Mouse (Mus musculus) limb, embryonic 14.5 days (tissue): ENCODE measurements around the gene Parm1. TPM values are rescaled to one million over a fixed set of nuclear protein-coding genes. Genes with fewer than 3 reads are reported as not detected.

Experiments used
- ATAC-seq: fragments of 200-750 bp; cut with Nextera tagmentation; 2 replicates; pipeline ENCODE4 v1.8.0; 2017; ENCODE audit warnings: low read depth, moderate number of reproducible peaks, moderate TSS enrichment; ENCODE audit not compliant: low FRiP score
- DNase-seq: peaks from one replicate; pipeline ENCODE4 v3.0.0-alpha.2; 2015; ENCODE audit warnings: low spot score
- H3K27ac ChIP-seq: fragments of 300-500 bp; sonication (generic); replicated peaks from 2 replicates; pipeline ENCODE4 v1.5.1; 2014; ENCODE audit warnings: low read depth, mild to moderate bottlenecking, low read length, moderate library complexity, mixed read lengths
- H3K27me3 ChIP-seq: fragments of 300-500 bp; sonication (generic); 2 replicates; pipeline ENCODE4 v1.6.1; 2014; ENCODE audit warnings: low read length, mixed read lengths; ENCODE audit not compliant: control insufficient read depth, insufficient read depth
- H3K36me3 ChIP-seq: fragments of 300-500 bp; sonication (generic); 2 replicates; pipeline ENCODE4 v1.6.1; 2014; ENCODE audit warnings: mild to moderate bottlenecking, low read length, moderate library complexity, mixed read lengths; ENCODE audit not compliant: control insufficient read depth, insufficient read depth
- H3K4me1 ChIP-seq: fragments of 300-500 bp; sonication (generic); 2 replicates; pipeline ENCODE4 v1.6.1; 2014; ENCODE audit warnings: antibody characterized with exemption, low read length, mixed read lengths; ENCODE audit not compliant: control insufficient read depth, insufficient read depth
- H3K4me2 ChIP-seq: fragments of 300-500 bp; sonication (generic); replicated peaks from 2 replicates; pipeline ENCODE4 v1.6.1; 2014; ENCODE audit warnings: low read depth, mild to moderate bottlenecking, low read length, moderate library complexity; ENCODE audit not compliant: severe bottlenecking
- H3K4me3 ChIP-seq: fragments of 300-500 bp; sonication (generic); replicated peaks from 2 replicates; pipeline ENCODE4 v1.5.1; 2014; ENCODE audit warnings: low read length
- H3K9ac ChIP-seq: fragments of 300-500 bp; sonication (generic); 2 replicates; pipeline ENCODE4 v1.6.1; 2014; ENCODE audit warnings: mild to moderate bottlenecking, low read depth, low read length, moderate library complexity; ENCODE audit not compliant: severe bottlenecking
- H3K9me3 ChIP-seq: fragments of 300-500 bp; sonication (generic); 2 replicates; pipeline ENCODE4 v1.6.1; 2016; ENCODE audit warnings: low read length; ENCODE audit not compliant: control insufficient read depth
- POLR2A ChIP-seq: fragments of 200-500 bp; IDR thresholded peaks from 2 replicates; pipeline ENCODE4 v1.8.0; 2012; ENCODE audit warnings: inconsistent platforms, mild to moderate bottlenecking, moderate library complexity, borderline replicate concordance; ENCODE audit not compliant: insufficient read depth, insufficient read length; ENCODE audit errors: extremely low read depth
- WGBS: fragments of 180-500 bp; shearing (Covaris S2); extraction: QIAGEN DNeasy Blood & Tissue Kit; methylation state at CpG from one replicate; pipeline ENCODE4 v1.1.7; 2014; 5-methylcytosine and 5-hydroxymethylcytosine counted together
- polyA plus RNA-seq, 2 experiments: library from polyadenylated mRNA; depleted of rRNA in 1 of 2; stranded (reverse) in 1 of 2; unstranded in 1 of 2; fragments of >200 nt; fragmentation: Nextera tagmentation in 1 of 2; extraction: Ambion mirVana in 1 of 2; gene quantifications; 2 replicates each; pipeline versions ENCODE4 v1.2.1 to v1.2.3; 2012 to 2014

The Parm1 gene
- polyA plus RNA-seq, 2 experiments: 20.8 to 27.0 TPM

DNA sequence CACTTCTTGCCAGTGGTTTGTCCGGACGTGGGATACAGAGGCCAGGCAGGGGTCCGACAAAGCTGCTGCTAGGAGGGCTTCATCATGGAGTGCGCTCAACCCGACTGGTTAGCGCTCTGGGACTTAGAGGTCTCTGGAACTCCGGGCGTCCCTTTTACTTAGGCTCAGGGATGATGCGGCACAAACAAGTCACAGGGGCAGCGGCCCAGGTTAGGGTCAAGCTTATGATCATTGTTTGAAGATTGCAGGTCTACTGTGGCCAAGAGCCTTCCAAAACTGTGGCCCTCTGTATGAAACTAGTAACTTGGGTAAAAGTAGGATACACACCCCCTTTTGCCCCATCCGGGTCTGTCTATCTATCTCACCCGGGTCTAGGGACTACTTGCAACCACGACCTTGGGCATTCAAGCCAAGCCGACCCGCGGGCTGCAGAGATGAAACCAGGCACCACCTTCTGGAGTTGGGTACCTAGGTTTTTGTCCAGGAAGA is 931 bp downstream of the Parm1 start:
- WGBS: 4% methylated on average over 16 of the region's 16 CpGs
- no peak for ATAC-seq
- H3K36me3 ChIP-seq: no peaks in the 10 kb centered on the region
- peak overlapping the region; percentile 48 for H3K9ac ChIP-seq
- TF ChIP-seq POLR2A: no peak
- no peaks in the 10 kb centered on the region for H3K9me3 ChIP-seq
- no peak overlapping the region for H3K27ac ChIP-seq
- H3K4me1 ChIP-seq: peaks cover 20% of the 10 kb centered on the region
- DNase-seq: no peak
- peak overlapping the region; percentile 52 for H3K4me3 ChIP-seq
- H3K27me3 ChIP-seq: peaks cover 5% of the 10 kb centered on the region; the same call in 1 of the 2 replicates
- H3K4me2 ChIP-seq: peak overlapping the region; percentile 93

DNA sequence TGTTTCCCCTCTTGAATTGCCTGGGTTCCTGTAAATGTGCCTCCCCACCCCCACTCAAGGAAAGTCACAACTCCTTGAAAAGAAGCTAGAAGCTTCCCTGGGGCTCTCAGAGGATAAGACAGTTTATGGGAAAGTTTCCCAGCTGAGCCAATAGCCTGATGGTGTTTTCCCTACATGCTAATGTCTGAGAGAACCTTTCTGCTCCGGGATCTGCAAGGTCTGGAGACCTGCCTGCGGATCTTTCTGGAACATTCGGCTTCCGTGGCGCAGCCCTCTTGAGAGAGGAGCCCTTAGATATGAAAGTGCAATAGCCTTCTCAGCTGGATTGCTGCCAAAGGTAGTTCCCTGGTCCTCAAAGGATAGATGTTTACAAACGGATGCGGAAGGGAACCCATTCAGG is 1.5 kb downstream of the Parm1 start:
- H3K4me1 ChIP-seq: peaks cover 20% of the 10 kb centered on the region
- peak overlapping the region; percentile 48; the same call in 1 of the 2 replicates for H3K9ac ChIP-seq
- ATAC-seq (no peak), DNase-seq (peak; percentile 21)
- no peak for TF ChIP-seq POLR2A
- no peaks in the 10 kb centered on the region for H3K36me3 ChIP-seq
- WGBS: 14% methylated on average over 7 of the region's 7 CpGs
- no peak overlapping the region for H3K27ac ChIP-seq
- peak overlapping the region; percentile 52 for H3K4me3 ChIP-seq
- H3K27me3 ChIP-seq: peaks cover 5% of the 10 kb centered on the region; the same call in 1 of the 2 replicates
- H3K9me3 ChIP-seq: no peaks in the 10 kb centered on the region
- peak overlapping the region; percentile 93 for H3K4me2 ChIP-seq

DNA sequence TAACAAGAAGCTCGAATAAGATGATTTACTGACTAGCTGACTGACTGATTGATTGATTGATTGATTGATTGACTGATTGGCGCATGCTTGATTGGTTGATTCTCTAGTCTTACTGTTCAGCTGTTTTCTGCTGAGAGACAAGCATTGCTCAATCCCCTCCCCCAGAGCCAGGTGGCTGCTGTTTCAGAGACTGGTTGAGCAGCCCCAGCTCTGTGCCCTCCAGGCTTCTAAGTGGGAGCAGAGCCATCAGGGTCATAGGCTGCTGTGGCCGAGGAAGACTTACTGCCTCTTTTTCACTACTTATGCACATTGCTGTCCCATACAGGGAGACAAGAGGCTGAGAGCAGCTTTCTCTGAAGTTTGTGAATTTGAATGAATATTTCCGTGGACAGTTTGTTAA is 2.1 kb downstream of the Parm1 start:
- no peak overlapping the region for H3K9ac ChIP-seq
- H3K4me3 ChIP-seq: peak overlapping the region; percentile 52
- peak overlapping the region; percentile 93 for H3K4me2 ChIP-seq
- no peaks in the 10 kb centered on the region for H3K36me3 ChIP-seq
- H3K9me3 ChIP-seq: no peaks in the 10 kb centered on the region
- peaks cover 5% of the 10 kb centered on the region; the same call in 1 of the 2 replicates for H3K27me3 ChIP-seq
- 35% methylated on average over 4 of the region's 4 CpGs for WGBS
- peak; percentile 42 for DNase-seq
- H3K4me1 ChIP-seq: peaks cover 20% of the 10 kb centered on the region
- no peak for TF ChIP-seq POLR2A
- no peak overlapping the region for H3K27ac ChIP-seq
- ATAC-seq: no peak

DNA sequence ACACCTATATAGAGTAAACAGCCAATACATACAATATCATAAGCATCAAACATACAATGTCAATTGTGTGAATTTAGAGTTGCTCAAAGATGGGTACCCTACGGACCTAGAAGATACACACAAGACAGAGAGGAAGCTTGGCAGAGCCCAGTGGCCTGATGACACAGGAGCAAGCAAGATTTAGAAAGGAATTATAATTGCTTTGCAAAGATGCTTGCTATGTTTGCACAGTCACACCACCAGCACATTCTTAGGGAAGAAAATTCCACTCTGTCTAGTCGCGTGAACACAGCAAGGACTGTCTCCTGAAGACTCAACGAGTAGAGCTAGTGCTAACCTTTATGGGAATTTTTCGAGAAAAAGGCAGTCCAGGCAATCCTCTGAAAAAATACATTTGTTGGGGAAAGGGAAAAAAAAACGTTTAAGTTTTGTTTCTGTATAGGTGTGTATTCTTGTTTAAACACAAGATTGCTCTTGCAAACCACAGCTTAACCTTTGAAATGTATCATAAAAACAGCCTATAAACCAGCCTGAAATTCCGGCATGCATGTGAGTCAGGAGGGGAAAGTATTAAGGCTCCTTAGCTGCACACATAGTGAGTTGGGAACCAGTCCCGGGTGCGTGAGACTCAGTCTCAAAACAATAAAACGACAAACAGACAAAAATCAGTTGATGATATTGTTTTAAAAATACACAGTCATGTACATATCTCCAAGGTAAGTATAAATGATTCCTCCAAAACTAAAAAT is 15.5 kb downstream of the Parm1 start:
- H3K9me3 ChIP-seq: no peaks in the 10 kb centered on the region
- H3K27ac ChIP-seq: no peak overlapping the region
- H3K27me3 ChIP-seq: no peaks in the 10 kb centered on the region
- DNase-seq (no peak), ATAC-seq (no peak)
- H3K4me3 ChIP-seq: no peak overlapping the region
- TF ChIP-seq POLR2A: no peak
- WGBS: 44% methylated on average over 10 of the region's 10 CpGs
- H3K4me2 ChIP-seq: no peak overlapping the region
- peaks cover 4% of the 10 kb centered on the region; the same call in 1 of the 2 replicates for H3K4me1 ChIP-seq
- H3K9ac ChIP-seq: no peak overlapping the region
- H3K36me3 ChIP-seq: no peaks in the 10 kb centered on the region

DNA sequence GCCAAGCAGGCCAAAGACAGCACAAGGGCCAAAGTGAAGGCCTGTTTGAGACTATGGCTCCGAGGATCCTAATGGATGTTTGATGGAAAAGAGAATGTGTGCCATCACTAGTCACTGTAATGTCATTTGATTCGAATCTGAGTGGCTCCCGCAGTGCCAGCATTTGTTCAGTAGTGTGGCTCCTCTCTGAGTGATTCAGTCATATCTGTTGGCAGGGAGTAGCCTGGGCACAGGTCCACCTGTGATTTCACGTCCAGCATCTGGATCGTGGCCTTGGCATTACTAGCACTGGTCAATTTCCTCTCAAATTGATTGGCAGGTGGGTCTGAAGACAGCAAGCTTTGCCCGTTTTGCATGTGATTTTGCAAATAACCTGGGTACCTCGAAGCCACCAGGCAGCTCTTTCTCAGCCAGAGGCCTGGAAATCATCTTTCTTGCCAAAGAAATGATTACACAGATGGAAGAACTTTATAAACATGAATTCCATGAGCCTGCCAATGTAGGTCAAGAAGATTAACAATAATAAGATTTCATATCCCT is 41.7 kb downstream of the Parm1 start:
- TF ChIP-seq POLR2A: no peak
- no peak for DNase-seq
- H3K27me3 ChIP-seq: no peaks in the 10 kb centered on the region
- 86% methylated on average over 7 of the region's 7 CpGs for WGBS
- H3K9ac ChIP-seq: no peak overlapping the region
- H3K27ac ChIP-seq: no peak overlapping the region
- H3K36me3 ChIP-seq: no peaks in the 10 kb centered on the region
- H3K4me1 ChIP-seq: no peaks in the 10 kb centered on the region
- ATAC-seq: no peak
- H3K4me2 ChIP-seq: no peak overlapping the region
- no peak overlapping the region for H3K4me3 ChIP-seq
- H3K9me3 ChIP-seq: no peaks in the 10 kb centered on the region
